ENCODE assay signal across 8 mouse cellular contexts in the genomic region with DNA sequence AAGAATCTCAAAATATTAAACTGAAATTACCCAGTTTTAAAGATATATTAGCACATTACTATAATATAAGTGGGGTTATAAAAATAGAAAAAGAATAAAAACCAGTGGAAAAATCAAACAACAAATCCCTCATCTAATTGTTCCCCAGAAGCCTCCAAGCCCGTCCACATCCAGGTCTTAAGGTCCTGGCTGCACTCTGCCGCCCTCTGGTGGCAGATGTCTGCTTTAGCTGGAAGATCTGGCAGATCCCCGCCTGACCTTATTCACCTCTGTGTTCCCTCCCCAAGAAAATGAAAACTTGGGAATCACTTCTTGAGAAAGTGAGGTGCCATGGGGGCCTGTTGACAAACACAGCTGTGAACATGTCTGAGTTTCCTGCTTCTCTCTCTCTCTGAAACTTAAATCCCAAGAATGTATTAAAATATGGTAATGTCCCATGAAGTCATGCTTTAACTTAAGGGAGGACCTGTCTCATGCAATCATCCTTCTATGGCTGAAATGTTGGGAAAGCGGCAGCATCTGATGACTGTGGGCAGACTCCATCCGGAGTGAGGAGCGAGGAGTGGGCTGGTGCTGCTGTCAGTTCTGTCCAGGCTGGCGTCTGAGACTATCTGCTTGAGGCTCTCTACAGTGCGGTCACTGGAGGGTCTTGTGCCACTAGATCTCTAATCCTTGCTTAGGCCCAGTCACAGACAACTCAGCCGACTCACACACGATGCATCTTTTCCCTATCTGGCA.
A peak's percentile ranks its signal among the peaks of the same experiment; 100 is the strongest.
DNase-seq lines count a peak whose midpoint lies in the region; ATAC-seq and TF ChIP-seq lines count a peak whose summit lies in the region.

No protein-coding gene starts in this region.

- H3K4me2 ChIP-seq in liver, embryonic 12.5 days = no peak overlapping the region
- H3K4me2 ChIP-seq in embryonic facial prominence, embryonic 13.5 days = no peak overlapping the region

- DNase-seq in liver, adult 2 months (ENCODE audit: extremely low read depth, low read depth, low spot score) = peak; percentile 37
- peak; percentile 81 to 85 for DNase-seq in adrenal gland, postnatal 36 days
- DNase-seq in heart, postnatal 10 days = peak; percentile 86 to 89
- peak; percentile 49 to 75 for DNase-seq in left cerebral cortex, adult 2 months (ENCODE audit: extremely low spot score in 1 of 2, low spot score in 2 of 2)
- peak; percentile 63 for DNase-seq in ovary, postnatal 14 days (ENCODE audit: low spot score)
- peak; percentile 40 to 80 for DNase-seq in thymus, postnatal 10 days (ENCODE audit: low spot score in 2 of 2)

- intact Hi-C loops in heart, postnatal 10 days (cut with DNase I) = loop anchor here (1.0 to 10.0 kb wide), 2 partner anchors 83 to 217 kb away; partner anchors contain the start of gene Ablim2
- intact Hi-C loops in left cerebral cortex, adult 2 months (cut with DNase I) = loop anchor here (1.0 to 10.0 kb wide), 4 partner anchors 79 to 387 kb away; partner anchors contain the start of genes Acox3 and Afap1

- no peak overlapping the region for H3K27ac ChIP-seq in liver, adult 2 months (replicated peaks; ENCODE audit: insufficient read depth, low read depth, low read length)
- H3K27ac ChIP-seq in liver, embryonic 12.5 days = no peak overlapping the region
- H3K27ac ChIP-seq in embryonic facial prominence, embryonic 13.5 days = peak overlapping the region; percentile 1; the same call in 1 of the 2 replicates
- H3K27ac ChIP-seq in left cerebral cortex, adult 2 months = no peak overlapping the region; the same call in 1 of the 2 replicates

- H3K9ac ChIP-seq in liver, adult 2 months (ENCODE audit: low read depth, low read length) = no peak overlapping the region
- H3K9ac ChIP-seq in liver, embryonic 12.5 days = no peak overlapping the region
- 0 out of 2 replicates have a peak overlapping the region, but pooled peaks have one; percentile 36 for H3K9ac ChIP-seq in embryonic facial prominence, embryonic 13.5 days

- no peaks in the 10 kb centered on the region for H3K27me3 ChIP-seq in liver, adult 2 months (ENCODE audit: control insufficient read depth, insufficient read depth, low read length)
- no peaks in the 10 kb centered on the region for H3K27me3 ChIP-seq in liver, embryonic 12.5 days (replicated peaks)
- H3K27me3 ChIP-seq in embryonic facial prominence, embryonic 13.5 days = no peaks in the 10 kb centered on the region

- peak; percentile 95 for TF ChIP-seq CTCF in liver, adult 2 months (IDR thresholded peaks at IDR 0.05; ENCODE audit: low read depth, low read length)
- peak; percentile 97 for TF ChIP-seq CTCF in left cerebral cortex, adult 2 months (IDR thresholded peaks at IDR 0.05)

- no peaks in the 10 kb centered on the region for H3K79me2 ChIP-seq in liver, adult 2 months (ENCODE audit: control insufficient read depth, insufficient read depth, low read length)

- no peak for ATAC-seq in liver, embryonic 12.5 days
- no peak for ATAC-seq in embryonic facial prominence, embryonic 13.5 days (ENCODE audit: insufficient number of reproducible peaks, insufficient read depth, low FRiP score, low TSS enrichment, low read depth)

- no peak for TF ChIP-seq POLR2A in liver, adult 2 months (IDR thresholded peaks at IDR 0.05; ENCODE audit: extremely low read depth, insufficient read depth, low read length)

- no peaks in the 10 kb centered on the region for H3K4me1 ChIP-seq in liver, adult 2 months (ENCODE audit: control insufficient read depth, insufficient read depth, low read length)
- no peaks in the 10 kb centered on the region; the same call in 1 of the 2 replicates for H3K4me1 ChIP-seq in liver, embryonic 12.5 days
- H3K4me1 ChIP-seq in embryonic facial prominence, embryonic 13.5 days = peaks cover 29% of the 10 kb centered on the region

- H3K4me3 ChIP-seq in liver, adult 2 months (ENCODE audit: insufficient read depth, low read depth, low read length) = no peak overlapping the region
- H3K4me3 ChIP-seq in liver, embryonic 12.5 days = no peak overlapping the region
- no peak overlapping the region for H3K4me3 ChIP-seq in embryonic facial prominence, embryonic 13.5 days
- H3K4me3 ChIP-seq in left cerebral cortex, adult 2 months = no peak overlapping the region

- 60% methylated on average over 10 of the region's 10 CpGs for WGBS in liver, adult 2 months
- WGBS in liver, embryonic 12.5 days (ENCODE audit: insufficient replicate concordance) = 50% methylated on average over 10 of the region's 10 CpGs
- 46% methylated on average over 10 of the region's 10 CpGs for WGBS in embryonic facial prominence, embryonic 13.5 days

- H3K36me3 ChIP-seq in liver, adult 2 months (ENCODE audit: control insufficient read depth, insufficient read depth, low read length) = no peaks in the 10 kb centered on the region
- H3K36me3 ChIP-seq in liver, embryonic 12.5 days = peaks cover 4% of the 10 kb centered on the region; the same call in 1 of the 2 replicates
- peaks cover 63% of the 10 kb centered on the region for H3K36me3 ChIP-seq in embryonic facial prominence, embryonic 13.5 days

- H3K9me3 ChIP-seq in liver, embryonic 12.5 days (replicated peaks) = no peaks in the 10 kb centered on the region
- no peaks in the 10 kb centered on the region for H3K9me3 ChIP-seq in embryonic facial prominence, embryonic 13.5 days

Comparison
In these comparisons a context has a peak if more than half of its experiments do, and no peak if none do; other contexts are left out.
1. DNase-seq: peak in every context shown above with its lines; median percentile 88 in heart, postnatal 10 days; 83 in adrenal gland, postnatal 36 days; 63 in ovary, postnatal 14 days; 62 in left cerebral cortex, adult 2 months; 60 in thymus, postnatal 10 days; 37 in liver, adult 2 months.